Mouse (Mus musculus) midbrain, embryonic 15.5 days (tissue): ENCODE results near the gene Mars. TPM values are rescaled to one million over a fixed set of nuclear protein-coding genes. Genes with fewer than 3 reads are reported as not detected.

Experiments used
- ATAC-seq: fragments of 200-750 bp; cut with Nextera tagmentation; replicated peaks from 2 replicates; pipeline ENCODE4 v1.8.0; 2017; ENCODE audit warnings: moderate TSS enrichment
- H3K27ac ChIP-seq: fragments of 300-500 bp; sonication (generic); 2 replicates; pipeline ENCODE4 v1.5.1; 2015; ENCODE audit warnings: mild to moderate bottlenecking, inconsistent platforms
- H3K27me3 ChIP-seq: fragments of 300-500 bp; sonication (generic); replicated peaks from 2 replicates; pipeline ENCODE4 v1.6.1; 2015; ENCODE audit warnings: inconsistent platforms
- H3K36me3 ChIP-seq: fragments of 300-500 bp; sonication (generic); replicated peaks from 2 replicates; pipeline ENCODE4 v1.6.1; 2015; ENCODE audit warnings: inconsistent platforms
- H3K4me1 ChIP-seq: fragments of 300-500 bp; sonication (generic); 2 replicates; pipeline ENCODE4 v1.6.1; 2015; ENCODE audit warnings: inconsistent platforms
- H3K4me2 ChIP-seq: fragments of 300-500 bp; sonication (generic); 2 replicates; pipeline ENCODE4 v1.6.1; 2015; ENCODE audit warnings: inconsistent platforms, mild to moderate bottlenecking, moderate library complexity
- H3K4me3 ChIP-seq: fragments of 300-500 bp; sonication (generic); 2 replicates; pipeline ENCODE4 v1.5.1; 2015; ENCODE audit warnings: mild to moderate bottlenecking, inconsistent platforms
- H3K9ac ChIP-seq: fragments of 300-500 bp; sonication (generic); 2 replicates; pipeline ENCODE4 v1.6.1; 2015; ENCODE audit warnings: mild to moderate bottlenecking, inconsistent platforms
- H3K9me3 ChIP-seq: fragments of 300-500 bp; sonication (generic); 2 replicates; pipeline ENCODE4 v1.6.1; 2016; ENCODE audit warnings: inconsistent platforms
- WGBS: fragments of 180-500 bp; shearing (Covaris S2); methylation state at CpG from one replicate; pipeline ENCODE4 v1.1.7; 2015; ENCODE audit warnings: mixed read lengths; 5-methylcytosine and 5-hydroxymethylcytosine counted together
- polyA plus RNA-seq: library from polyadenylated mRNA; unstranded; fragments of >200 nt; fragmentation: Nextera tagmentation; extraction: Ambion mirVana; gene quantifications from 2 replicates; pipeline ENCODE4 v1.2.1, GENCODE M21; 2015

Gene Mars
- polyA plus RNA-seq, 1 experiment from 2014 or later = 123 TPM

- 1% methylated on average over 3 of the region's 3 CpGs for WGBS
- Histone ChIP-seq H3K9me3 (no peaks in the 10 kb centered on the region), H3K27ac (peak overlapping the region; percentile 91), H3K27me3 (no peaks in the 10 kb centered on the region), H3K4me1 (peaks cover 66% of the 10 kb centered on the region), H3K9ac (peak overlapping the region; percentile 63), H3K36me3 (peaks cover 9% of the 10 kb centered on the region; the same call in 1 of the 2 replicates), H3K4me3 (peak overlapping the region; percentile 56), H3K4me2 (peak overlapping the region; percentile 87)
- ATAC-seq = no peak
Observed at GRCm38 (mm10) chr10:127287936-127288293, 23.7 kb downstream of the Mars start.

GRCm38 (mm10) chr10:127287271-127287935, 24.2 kb downstream of the Mars start:
- WGBS = 69% methylated on average over 15 of the region's 15 CpGs
- H3K9ac ChIP-seq = peak overlapping the region; percentile 63
- peaks cover 14% of the 10 kb centered on the region for H3K36me3 ChIP-seq
- H3K4me2 ChIP-seq = peak overlapping the region; percentile 87
- no peaks in the 10 kb centered on the region for H3K27me3 ChIP-seq
- peak overlapping the region; percentile 56 for H3K4me3 ChIP-seq
- peak overlapping the region; percentile 91 for H3K27ac ChIP-seq
- no peak for ATAC-seq
- H3K4me1 ChIP-seq = peaks cover 64% of the 10 kb centered on the region
- H3K9me3 ChIP-seq = no peaks in the 10 kb centered on the region

- no peak for ATAC-seq
- peaks cover 20% of the 10 kb centered on the region for H3K36me3 ChIP-seq
- WGBS = 41% methylated on average over 7 of the region's 7 CpGs
- no peaks in the 10 kb centered on the region for H3K27me3 ChIP-seq
- no peaks in the 10 kb centered on the region for H3K9me3 ChIP-seq
- H3K27ac ChIP-seq = 0 out of 2 replicates have a peak overlapping the region, but pooled peaks have one; percentile 91
- H3K9ac ChIP-seq = peak overlapping the region; percentile 63
- peak overlapping the region; percentile 87 for H3K4me2 ChIP-seq
- H3K4me3 ChIP-seq = peak overlapping the region; percentile 56
- H3K4me1 ChIP-seq = peaks cover 57% of the 10 kb centered on the region
Observed at GRCm38 (mm10) chr10:127286730-127287129, 24.9 kb downstream of the Mars start.

GRCm38 (mm10) chr10:127286194-127286593, 25.4 kb downstream of the Mars start:
- no peak for ATAC-seq
- H3K36me3 ChIP-seq = peaks cover 26% of the 10 kb centered on the region
- peaks cover 52% of the 10 kb centered on the region for H3K4me1 ChIP-seq
- H3K9me3 ChIP-seq = no peaks in the 10 kb centered on the region
- H3K27ac ChIP-seq = no peak overlapping the region
- H3K9ac ChIP-seq = peak overlapping the region; percentile 63; the same call in 1 of the 2 replicates
- no peak overlapping the region for H3K4me3 ChIP-seq
- no peaks in the 10 kb centered on the region for H3K27me3 ChIP-seq
- 72% methylated on average over 7 of the region's 7 CpGs for WGBS
- H3K4me2 ChIP-seq = peak overlapping the region; percentile 87

GRCm38 (mm10) chr10:127285644-127286043, 25.9 kb downstream of the Mars start:
- H3K4me2 ChIP-seq = no peak overlapping the region
- WGBS = 76% methylated on average over 13 of the region's 13 CpGs
- no peak for ATAC-seq
- no peaks in the 10 kb centered on the region for H3K9me3 ChIP-seq
- no peak overlapping the region for H3K4me3 ChIP-seq
- peaks cover 31% of the 10 kb centered on the region for H3K36me3 ChIP-seq
- no peak overlapping the region for H3K9ac ChIP-seq
- no peaks in the 10 kb centered on the region for H3K27me3 ChIP-seq
- no peak overlapping the region for H3K27ac ChIP-seq
- H3K4me1 ChIP-seq = peaks cover 48% of the 10 kb centered on the region

- ATAC-seq = no peak
- no peaks in the 10 kb centered on the region for H3K27me3 ChIP-seq
- H3K9ac ChIP-seq = no peak overlapping the region
- no peaks in the 10 kb centered on the region for H3K9me3 ChIP-seq
- H3K4me3 ChIP-seq = no peak overlapping the region
- H3K36me3 ChIP-seq = peaks cover 34% of the 10 kb centered on the region
- 72% methylated on average over 9 of the region's 11 CpGs for WGBS
- H3K4me2 ChIP-seq = no peak overlapping the region
- peaks cover 48% of the 10 kb centered on the region for H3K4me1 ChIP-seq
- no peak overlapping the region for H3K27ac ChIP-seq
Observed at GRCm38 (mm10) chr10:127284724-127285500, 26.7 kb downstream of the Mars start.

GRCm38 (mm10) chr10:127284105-127284622, 27.4 kb downstream of the Mars start:
- WGBS = 93% methylated on average over 7 of the region's 7 CpGs
- no peak overlapping the region for H3K27ac ChIP-seq
- H3K27me3 ChIP-seq = no peaks in the 10 kb centered on the region
- no peak for ATAC-seq
- no peak overlapping the region for H3K4me3 ChIP-seq
- H3K36me3 ChIP-seq = peaks cover 34% of the 10 kb centered on the region
- no peak overlapping the region for H3K4me2 ChIP-seq
- no peaks in the 10 kb centered on the region for H3K9me3 ChIP-seq
- H3K4me1 ChIP-seq = peaks cover 40% of the 10 kb centered on the region
- H3K9ac ChIP-seq = no peak overlapping the region

- Histone ChIP-seq H3K9me3 (no peaks in the 10 kb centered on the region), H3K27ac (no peak overlapping the region), H3K4me1 (peaks cover 33% of the 10 kb centered on the region), H3K36me3 (peaks cover 42% of the 10 kb centered on the region), H3K27me3 (no peaks in the 10 kb centered on the region), H3K4me3 (no peak overlapping the region), H3K9ac (no peak overlapping the region), H3K4me2 (no peak overlapping the region)
- no peak for ATAC-seq
- WGBS = 88% methylated on average over 13 of the region's 13 CpGs
Observed at GRCm38 (mm10) chr10:127282620-127283215, 28.9 kb downstream of the Mars start.

- H3K27ac ChIP-seq = no peak overlapping the region
- H3K36me3 ChIP-seq = peaks cover 55% of the 10 kb centered on the region
- ATAC-seq = no peak
- H3K4me3 ChIP-seq = no peak overlapping the region
- H3K4me1 ChIP-seq = peaks cover 19% of the 10 kb centered on the region
- H3K9ac ChIP-seq = no peak overlapping the region
- H3K9me3 ChIP-seq = no peaks in the 10 kb centered on the region
- WGBS = 87% methylated on average over 8 of the region's 8 CpGs
- H3K4me2 ChIP-seq = no peak overlapping the region
- H3K27me3 ChIP-seq = no peaks in the 10 kb centered on the region
Observed at GRCm38 (mm10) chr10:127281316-127281715, 30.3 kb downstream of the Mars start.

- no peak for ATAC-seq
- H3K4me1 ChIP-seq = peaks cover 3% of the 10 kb centered on the region; the same call in 1 of the 2 replicates
- no peaks in the 10 kb centered on the region for H3K9me3 ChIP-seq
- no peak overlapping the region for H3K9ac ChIP-seq
- no peak overlapping the region for H3K27ac ChIP-seq
- no peaks in the 10 kb centered on the region for H3K27me3 ChIP-seq
- WGBS = 91% methylated on average over 2 of the region's 2 CpGs
- no peak overlapping the region for H3K4me3 ChIP-seq
- peaks cover 68% of the 10 kb centered on the region for H3K36me3 ChIP-seq
- H3K4me2 ChIP-seq = no peak overlapping the region
Observed at GRCm38 (mm10) chr10:127279730-127280129, 31.9 kb downstream of the Mars start.

GRCm38 (mm10) chr10:127274261-127275022, 37.1 kb downstream of the Mars start:
- H3K27me3 ChIP-seq = no peaks in the 10 kb centered on the region
- peaks cover 6% of the 10 kb centered on the region for H3K4me1 ChIP-seq
- ATAC-seq = no peak
- no peak overlapping the region for H3K9ac ChIP-seq
- H3K9me3 ChIP-seq = no peaks in the 10 kb centered on the region
- WGBS = 91% methylated on average over 11 of the region's 11 CpGs
- no peak overlapping the region for H3K4me3 ChIP-seq
- H3K36me3 ChIP-seq = peaks cover 39% of the 10 kb centered on the region
- no peak overlapping the region for H3K27ac ChIP-seq
- no peak overlapping the region for H3K4me2 ChIP-seq

GRCm38 (mm10) chr10:127272371-127272770, 39.2 kb downstream of the Mars start:
- H3K9me3 ChIP-seq = no peaks in the 10 kb centered on the region
- no peak overlapping the region for H3K27ac ChIP-seq
- no peak overlapping the region for H3K4me3 ChIP-seq

More at GRCm38 (mm10) chr10:127272371-127272770, 39.2 kb downstream of the Mars start:
- 85% methylated on average over 5 of the region's 5 CpGs for WGBS
- Histone ChIP-seq H3K36me3 (peaks cover 28% of the 10 kb centered on the region), H3K4me1 (peaks cover 27% of the 10 kb centered on the region), H3K4me2 (no peak overlapping the region), H3K27me3 (no peaks in the 10 kb centered on the region), H3K9ac (no peak overlapping the region)
- no peak for ATAC-seq
